Mouse (Mus musculus) brown adipose tissue, adult 24 weeks (tissue): ENCODE results near the gene Aven. TPM values are rescaled to one million over a fixed set of nuclear protein-coding genes. Genes with fewer than 3 reads are reported as not detected.

Experiments
- H3K27ac ChIP-seq: fragments of 200-500 bp; replicated peaks from 2 replicates; pipeline ENCODE4 v1.5.1; 2012; ENCODE audit warnings: low read depth, mild to moderate bottlenecking, low read length
- H3K4me1 ChIP-seq: fragments of 200-500 bp; 2 replicates; pipeline ENCODE4 v1.6.1; 2012; ENCODE audit warnings: low read length, mixed read lengths; ENCODE audit not compliant: control insufficient read depth, insufficient read depth, insufficient read length
- H3K4me3 ChIP-seq: fragments of 200-500 bp; 2 replicates; pipeline ENCODE4 v1.5.1; 2012; ENCODE audit warnings: low read depth, mild to moderate bottlenecking, low read length, moderate library complexity; ENCODE audit not compliant: insufficient read depth
- polyA plus RNA-seq: library from polyadenylated mRNA; stranded (reverse); fragments of >200 nt; gene quantifications from 2 replicates; pipeline ENCODE4 v1.2.4, GENCODE M21; 2012; ENCODE audit not compliant: missing spikeins, insufficient read depth, insufficient read length

The Aven gene
- polyA plus RNA-seq, 1 experiment: 11.8 TPM

GRCm38 (mm10) chr2:112630669-112631068, 137.9 kb downstream of the Aven start:
- Histone ChIP-seq H3K4me1 (no peaks in the 10 kb centered on the region), H3K27ac (no peak overlapping the region), H3K4me3 (no peak overlapping the region)

GRCm38 (mm10) chr2:112632536-112632935, 139.8 kb downstream of the Aven start:
- Histone ChIP-seq H3K4me3 (no peak overlapping the region), H3K4me1 (no peaks in the 10 kb centered on the region)

GRCm38 (mm10) chr2:112637206-112637605, 144.4 kb downstream of the Aven start:
- H3K27ac ChIP-seq: no peak overlapping the region
- no peak overlapping the region for H3K4me3 ChIP-seq
- no peaks in the 10 kb centered on the region for H3K4me1 ChIP-seq

More at GRCm38 (mm10) chr2:112632536-112632935, 139.8 kb downstream of the Aven start:
- no peak overlapping the region for H3K27ac ChIP-seq

GRCm38 (mm10) chr2:112653836-112654235, 161.1 kb downstream of the Aven start:
- Histone ChIP-seq H3K27ac (no peak overlapping the region), H3K4me1 (no peaks in the 10 kb centered on the region), H3K4me3 (no peak overlapping the region)

GRCm38 (mm10) chr2:112656131-112656530, 163.4 kb downstream of the Aven start:
- no peaks in the 10 kb centered on the region for H3K4me1 ChIP-seq
- H3K4me3 ChIP-seq: no peak overlapping the region
- H3K27ac ChIP-seq: no peak overlapping the region

GRCm38 (mm10) chr2:112669461-112669860, 176.7 kb downstream of the Aven start:
- no peak overlapping the region for H3K27ac ChIP-seq
- no peak overlapping the region for H3K4me3 ChIP-seq
- no peaks in the 10 kb centered on the region for H3K4me1 ChIP-seq

GRCm38 (mm10) chr2:112676175-112676574, 183.4 kb downstream of the Aven start:
- no peak overlapping the region for H3K27ac ChIP-seq
- H3K4me3 ChIP-seq: no peak overlapping the region
- no peaks in the 10 kb centered on the region for H3K4me1 ChIP-seq

GRCm38 (mm10) chr2:112676721-112677120, 184.0 kb downstream of the Aven start:
- no peaks in the 10 kb centered on the region for H3K4me1 ChIP-seq
- H3K4me3 ChIP-seq: no peak overlapping the region
- no peak overlapping the region for H3K27ac ChIP-seq

- no peak overlapping the region for H3K27ac ChIP-seq
- H3K4me3 ChIP-seq: no peak overlapping the region
- H3K4me1 ChIP-seq: no peaks in the 10 kb centered on the region
Measured at GRCm38 (mm10) chr2:112677246-112677645, 184.5 kb downstream of the Aven start.

GRCm38 (mm10) chr2:112681817-112682216, 189.1 kb downstream of the Aven start:
- Histone ChIP-seq H3K4me3 (no peak overlapping the region), H3K27ac (no peak overlapping the region)

More at GRCm38 (mm10) chr2:112681817-112682216, 189.1 kb downstream of the Aven start:
- H3K4me1 ChIP-seq: no peaks in the 10 kb centered on the region

Other genes starting within 250 kb of the Aven start
- not detected in 2 replicates for gene Nutm1, start 233.7 kb upstream of the Aven start, polyA plus RNA-seq
- 166 and 235 TPM in 2 replicates for gene Nop10, start 231.0 kb upstream of the Aven start, polyA plus RNA-seq
- gene Slc12a6, start 227.1 kb upstream of the Aven start, polyA plus RNA-seq: 10.4 and 10.8 TPM in 2 replicates
- not detected in 2 replicates for gene Gm21985, start 226.7 kb upstream of the Aven start, polyA plus RNA-seq
- gene Emc4, start 124.9 kb upstream of the Aven start, polyA plus RNA-seq: 122 and 128 TPM in 2 replicates
- gene Katnbl1, start 113.8 kb upstream of the Aven start, polyA plus RNA-seq: 6.1 and 8.6 TPM in 2 replicates
- 29.3 TPM in 2 replicates for gene Emc7, start 38.0 kb upstream of the Aven start, polyA plus RNA-seq
- gene Chrm5, start 12.2 kb upstream of the Aven start, polyA plus RNA-seq: not detected in 2 replicates